Mouse (Mus musculus) embryonic fibroblast, embryonic 13.5 days (primary cell): ENCODE data around the gene Rnasek. TPM values are rescaled to one million over a fixed set of nuclear protein-coding genes. Genes with fewer than 3 reads are reported as not detected.

Source experiments
- H3K27ac ChIP-seq: 2 replicates; pipeline ENCODE4 v1.5.1; 2012; ENCODE audit warnings: low read length, control low read depth, inconsistent platforms; ENCODE audit not compliant: insufficient read depth
- H3K4me1 ChIP-seq: 2 replicates; pipeline ENCODE4 v1.6.1; 2011; ENCODE audit warnings: low read length; ENCODE audit not compliant: control insufficient read depth, insufficient read depth
- H3K4me3 ChIP-seq: 2 replicates; pipeline ENCODE4 v1.5.1; 2011; ENCODE audit warnings: mild to moderate bottlenecking, control low read depth, low read length; ENCODE audit not compliant: insufficient read depth
- CTCF ChIP-seq: IDR thresholded peaks from 2 replicates; pipeline ENCODE4 v1.5.1; 2011; ENCODE audit warnings: mild to moderate bottlenecking, control low read depth, low read length, moderate library complexity, borderline replicate concordance; ENCODE audit not compliant: insufficient read depth
- POLR2A ChIP-seq: IDR thresholded peaks from 2 replicates; pipeline ENCODE4 v1.6.1; 2011; ENCODE audit warnings: low read depth, mild to moderate bottlenecking, control low read depth, low read length, moderate library complexity
- polyA plus RNA-seq: library from polyadenylated mRNA; stranded (reverse); fragments of >200 nt; gene quantifications from 2 replicates; pipeline ENCODE4 v1.2.4, GENCODE M21; 2011; ENCODE audit warnings: low read depth; ENCODE audit not compliant: missing spikeins, insufficient read length

The Rnasek gene
- polyA plus RNA-seq, 1 experiment: 159 TPM

DNA sequence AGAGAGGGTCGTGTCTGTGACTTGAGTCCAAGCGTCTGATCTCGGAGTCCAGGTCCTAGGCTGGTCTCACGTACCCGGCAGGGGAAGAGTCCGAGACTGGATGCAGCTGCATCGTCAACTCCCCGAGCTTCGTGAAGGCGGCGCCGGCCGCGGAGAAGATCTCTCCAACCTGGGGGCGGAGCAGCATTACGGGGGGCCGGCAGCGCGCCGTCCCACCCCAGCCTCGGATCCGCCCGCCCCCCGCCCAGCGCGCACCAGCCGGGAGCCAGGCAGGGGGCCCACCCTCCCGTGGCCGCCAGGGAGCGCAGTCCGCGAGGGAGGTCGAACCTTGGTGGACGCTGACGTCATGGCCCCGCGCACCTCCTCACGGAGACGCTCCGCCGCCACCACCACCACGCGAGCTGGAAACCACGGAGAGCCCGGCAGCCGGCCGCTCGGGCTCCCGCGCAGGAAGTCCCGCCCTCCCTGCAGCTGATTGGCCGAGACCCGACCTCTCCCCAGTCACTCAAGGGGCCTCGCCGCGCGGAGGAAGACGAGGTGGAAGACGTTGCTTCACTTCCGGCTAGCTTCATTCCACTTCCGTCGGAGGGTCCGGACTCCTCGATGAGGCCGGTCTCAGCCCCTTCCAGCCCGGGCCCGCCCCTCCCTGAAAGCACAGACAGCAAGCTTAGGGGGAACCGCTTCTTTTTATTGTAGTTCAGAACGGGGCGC is 2.0 kb downstream of the Rnasek start, which contains the start of gene 0610010K14Rik:
0610010K14Rik (minus strand) TSS at position 458 of the 711 bp plus-strand sequence.
- peak within 1 kb of the TSS; percentile 59 for H3K27ac ChIP-seq
- TF ChIP-seq CTCF: peak; percentile 76; the same call in 1 of the 2 replicates
- TF ChIP-seq POLR2A: peak; percentile 91
- peak within 1 kb of the TSS; percentile 88 for H3K4me3 ChIP-seq
- H3K4me1 ChIP-seq: peaks cover 4% of the 10 kb centered on the region; the same call in 1 of the 2 replicates

- peaks cover 4% of the 10 kb centered on the region; the same call in 1 of the 2 replicates for H3K4me1 ChIP-seq
- TF ChIP-seq POLR2A (0 out of 2 replicates have a peak, but pooled peaks have one; percentile 7), CTCF (no peak)
- no peak overlapping the region for H3K27ac ChIP-seq
- peak overlapping the region; percentile 60; the same call in 1 of the 2 replicates for H3K4me3 ChIP-seq
Measured at GRCm38 (mm10) chr11:70236717-70237116, 2.9 kb downstream of the Rnasek start.

DNA sequence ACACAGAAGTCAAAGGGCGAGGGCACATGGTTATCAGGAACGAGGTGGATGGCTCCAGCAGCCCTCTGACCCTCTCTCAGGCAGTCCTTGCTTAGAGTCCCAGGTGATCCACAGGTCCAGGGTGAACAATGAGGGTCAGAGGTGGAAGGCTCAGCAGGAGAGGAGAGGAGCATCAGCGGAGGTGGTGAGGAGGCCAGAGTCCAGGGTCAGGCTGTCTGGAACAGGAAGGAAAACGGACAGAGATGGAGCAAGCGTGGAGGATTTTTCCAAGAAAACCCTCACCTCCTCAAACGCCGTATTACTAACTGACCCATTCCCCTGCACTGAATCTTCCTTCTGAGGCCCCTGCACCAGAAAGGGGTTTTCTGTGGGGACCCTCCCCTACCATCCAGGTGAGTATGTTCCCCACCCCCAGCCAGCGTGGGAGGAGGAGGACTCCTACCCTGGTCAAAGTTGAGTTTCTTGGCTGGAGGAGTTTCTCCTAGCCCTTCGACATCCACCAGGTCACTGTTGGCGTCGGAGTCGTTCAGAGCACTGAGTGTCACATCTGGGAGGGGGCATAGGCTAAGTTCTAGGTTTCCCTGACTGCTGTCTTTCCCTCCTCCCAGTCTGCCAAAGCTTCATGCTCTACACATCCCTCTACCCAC is 4.3 kb downstream of the Rnasek start:
- TF ChIP-seq POLR2A (no peak), CTCF (no peak)
- no peak overlapping the region for H3K4me3 ChIP-seq
- H3K27ac ChIP-seq: no peak overlapping the region
- H3K4me1 ChIP-seq: peaks cover 3% of the 10 kb centered on the region; the same call in 1 of the 2 replicates

GRCm38 (mm10) chr11:70234497-70234896 is 5.1 kb downstream of the Rnasek start:
- TF ChIP-seq POLR2A: no peak
- TF ChIP-seq CTCF: no peak
- Histone ChIP-seq H3K4me1 (peaks cover 2% of the 10 kb centered on the region; the same call in 1 of the 2 replicates), H3K27ac (no peak overlapping the region), H3K4me3 (no peak overlapping the region)

GRCm38 (mm10) chr11:70234037-70234436 is 5.6 kb downstream of the Rnasek start:
- Histone ChIP-seq H3K4me3 (no peak overlapping the region), H3K27ac (no peak overlapping the region), H3K4me1 (peaks cover 2% of the 10 kb centered on the region; the same call in 1 of the 2 replicates)
- no peak for TF ChIP-seq POLR2A
- TF ChIP-seq CTCF: no peak

- Histone ChIP-seq H3K27ac (no peak overlapping the region), H3K4me1 (peaks cover 2% of the 10 kb centered on the region; the same call in 1 of the 2 replicates), H3K4me3 (no peak overlapping the region)
- TF ChIP-seq POLR2A: no peak
Measured at GRCm38 (mm10) chr11:70233016-70233415, 6.6 kb downstream of the Rnasek start.

GRCm38 (mm10) chr11:70232546-70232945 is 7.1 kb downstream of the Rnasek start:
- no peak for TF ChIP-seq CTCF
- no peak for TF ChIP-seq POLR2A
- peak overlapping the region; percentile 40 for H3K4me3 ChIP-seq
- no peak overlapping the region for H3K27ac ChIP-seq
- peaks cover 2% of the 10 kb centered on the region; the same call in 1 of the 2 replicates for H3K4me1 ChIP-seq

DNA sequence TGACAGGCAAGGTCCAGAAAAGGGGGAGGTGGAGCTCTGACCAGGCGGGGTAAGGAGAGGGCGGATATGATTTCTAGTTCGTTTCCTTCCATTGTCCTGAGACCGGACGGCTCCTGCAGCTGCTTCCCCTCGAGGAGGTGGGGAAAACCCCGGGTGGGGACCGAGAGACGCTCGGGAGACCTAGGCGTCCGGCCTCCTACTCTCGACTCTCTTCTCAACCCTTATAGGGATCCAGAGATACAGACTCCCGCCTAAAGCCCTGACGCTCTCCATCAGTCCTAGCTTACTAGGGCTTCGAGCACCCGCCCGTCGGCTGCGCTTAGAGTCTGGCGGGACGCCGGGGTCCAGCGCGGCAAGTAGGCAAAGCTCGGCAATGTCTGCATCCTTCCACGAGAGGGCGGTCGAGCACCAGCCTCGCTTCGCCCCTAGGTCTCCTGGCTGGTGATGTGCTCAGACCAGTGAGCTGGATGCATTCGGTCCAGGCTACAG is 9.4 kb downstream of the Rnasek start:
- H3K27ac ChIP-seq: no peak overlapping the region
- TF ChIP-seq CTCF: peak; percentile 99
- TF ChIP-seq POLR2A: peak; percentile 31; the same call in 1 of the 2 replicates
- H3K4me3 ChIP-seq: no peak overlapping the region
- H3K4me1 ChIP-seq: no peaks in the 10 kb centered on the region

- no peak within 1 kb of the TSS for H3K27ac ChIP-seq
- H3K4me1 ChIP-seq: no peaks in the 10 kb centered on the region
Measured at GRCm38 (mm10) chr11:70229260-70230010, 10.2 kb downstream of the Rnasek start, which contains the start of gene Bcl6b. TSS of gene Bcl6b (minus strand) at chr11:70229798.

More at GRCm38 (mm10) chr11:70229260-70230010, 10.2 kb downstream of the Rnasek start, which contains the start of gene Bcl6b:
- TF ChIP-seq POLR2A (no peak), CTCF (no peak)
- peak within 1 kb of the TSS; percentile 20 for H3K4me3 ChIP-seq
